Mouse (Mus musculus): ENCODE measurements around the gene Ssbp3.

Ssbp3 gene

DNA sequence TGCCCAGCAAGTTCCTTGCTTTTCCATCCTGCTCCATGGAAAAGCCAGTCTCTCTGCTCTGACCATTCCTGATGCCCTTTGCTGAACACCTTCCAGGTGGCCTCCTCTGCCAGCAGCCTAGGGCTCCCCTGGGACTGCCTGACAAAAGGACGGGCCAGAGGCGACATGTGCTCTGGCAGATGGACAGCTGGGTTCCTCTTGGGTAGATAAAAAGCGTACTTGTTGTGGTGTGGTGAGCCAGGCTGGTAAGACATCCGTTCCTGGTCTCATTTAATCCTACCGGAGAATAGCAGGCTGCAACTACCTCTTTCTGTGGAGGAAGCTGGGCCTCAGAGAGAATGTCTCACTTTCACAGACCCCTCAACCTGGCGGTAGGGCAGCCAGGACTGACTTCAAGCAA lies 185.5 kb downstream of the Ssbp3 start:
- no peak for DNase-seq (ENCODE audit: low read depth, low spot score)

DNA sequence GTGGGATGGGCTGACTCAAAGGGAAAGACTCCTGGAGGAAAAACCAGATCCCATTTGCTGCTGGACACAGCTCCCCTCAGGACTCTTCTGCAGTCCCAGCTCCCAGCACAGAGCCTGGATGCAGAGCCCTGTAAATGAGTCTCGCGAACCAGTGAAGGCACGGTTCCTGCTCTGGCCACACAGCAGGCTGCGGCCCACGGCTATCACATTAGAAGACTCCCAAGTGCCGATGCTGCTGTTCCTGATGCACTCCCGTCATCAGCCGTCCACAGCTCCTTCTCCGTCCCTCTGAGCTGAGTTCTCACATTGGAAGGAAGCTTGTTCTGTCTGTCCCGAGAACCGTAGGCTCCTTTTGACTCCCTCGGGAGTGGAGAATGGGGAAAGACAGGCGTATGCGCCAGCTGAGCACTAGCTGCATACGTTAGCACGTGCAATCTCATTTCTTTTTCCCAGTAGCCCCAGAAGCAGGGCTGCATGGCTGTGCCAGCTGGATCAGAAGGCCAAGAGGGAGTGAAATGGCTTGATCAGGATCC lies 186.4 kb downstream of the Ssbp3 start, which contains the start of gene Cdcp2:
Gene Cdcp2 (plus strand): TSS at position 51 of the 533 bp plus-strand sequence.
- DNase-seq (ENCODE audit: low read depth, low spot score): no peak

DNA sequence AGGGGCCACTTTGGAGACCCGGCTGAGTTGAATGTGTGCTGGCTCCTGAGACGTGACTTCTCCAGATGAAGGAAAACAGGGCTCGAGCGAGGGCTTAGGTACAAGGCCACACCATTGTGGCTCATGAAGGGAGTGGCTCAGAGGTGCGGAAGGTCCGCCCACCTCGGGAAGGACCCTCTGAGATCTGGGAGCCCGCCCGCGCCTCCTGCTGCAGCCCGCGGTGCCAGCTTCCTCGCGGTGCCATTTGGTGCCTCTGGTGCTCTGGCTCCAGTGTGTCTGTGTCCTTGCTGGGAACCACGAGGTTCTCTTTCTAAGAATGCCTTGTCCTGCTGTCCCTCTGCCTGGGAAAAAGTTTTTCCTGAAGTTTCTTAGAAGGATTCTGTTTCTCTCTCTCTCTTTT lies 187.4 kb downstream of the Ssbp3 start:
- DNase-seq (ENCODE audit: low read depth, low spot score): no peak

DNA sequence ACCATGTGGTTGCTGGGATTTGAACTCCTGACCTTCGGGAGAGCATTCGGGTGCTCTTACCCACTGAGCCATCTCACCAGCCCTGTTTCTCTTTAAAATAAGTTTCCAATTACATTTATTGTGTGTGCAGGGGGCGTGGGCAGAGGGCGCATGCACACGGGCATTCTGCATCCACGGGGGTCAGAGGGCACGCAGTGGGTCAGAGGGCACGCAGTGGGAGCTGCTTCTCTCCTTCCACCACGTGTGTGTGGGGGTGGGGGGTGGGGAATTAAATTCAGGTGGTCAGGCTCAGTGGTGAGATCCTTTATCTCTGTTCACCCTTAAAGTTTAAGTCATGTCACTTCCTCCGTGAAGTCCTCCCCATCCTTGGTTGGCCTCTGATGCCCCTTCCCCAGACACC lies 187.9 kb downstream of the Ssbp3 start:
- DNase-seq (ENCODE audit: low read depth, low spot score): no peak

DNA sequence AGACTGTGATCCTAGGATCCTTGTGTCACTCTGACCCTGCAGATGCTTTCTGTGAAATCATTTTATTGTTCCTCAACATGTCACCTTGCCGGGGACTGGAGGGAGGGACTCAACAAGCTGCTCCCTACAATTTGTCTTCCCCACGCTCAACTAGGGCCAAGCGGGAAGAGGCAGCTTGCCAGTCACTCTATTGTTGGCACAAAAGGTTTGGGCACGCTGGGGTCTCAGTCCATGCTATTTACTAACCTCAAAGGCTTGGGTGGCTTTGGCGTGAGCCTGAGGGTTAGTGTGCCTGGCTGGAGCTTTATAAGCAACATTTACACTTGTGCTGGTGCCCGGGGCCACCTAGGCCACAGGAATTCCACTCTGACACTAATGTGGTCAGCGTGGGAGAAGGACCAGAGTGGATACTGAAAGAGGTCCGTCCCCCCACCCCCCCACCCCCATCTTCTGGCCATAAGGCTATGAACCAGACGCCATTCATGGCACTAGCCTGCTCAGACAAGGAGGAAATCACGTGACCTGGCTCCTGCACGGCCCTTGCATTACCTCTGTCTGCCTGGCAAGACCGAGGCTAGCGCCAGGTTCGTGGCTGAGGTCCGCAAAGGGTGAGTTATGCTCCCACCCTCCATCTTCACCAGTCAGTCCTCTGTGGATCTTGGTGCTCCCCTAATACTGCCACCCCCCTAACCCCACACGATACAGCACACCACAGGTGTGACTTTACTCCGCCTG lies 188.5 kb downstream of the Ssbp3 start:
- DNase-seq (ENCODE audit: low read depth, low spot score): no peak

All from retina, adult 2 months (tissue).